Mouse (Mus musculus) liver (tissue): Measurements from ENCODE around the gene Rassf2.

Experiments used
- DNase-seq: peaks from one replicate; pipeline ENCODE4 v3.0.0-alpha.2; 2020; ENCODE audit warnings: mixed read lengths

Gene Rassf2

DNA sequence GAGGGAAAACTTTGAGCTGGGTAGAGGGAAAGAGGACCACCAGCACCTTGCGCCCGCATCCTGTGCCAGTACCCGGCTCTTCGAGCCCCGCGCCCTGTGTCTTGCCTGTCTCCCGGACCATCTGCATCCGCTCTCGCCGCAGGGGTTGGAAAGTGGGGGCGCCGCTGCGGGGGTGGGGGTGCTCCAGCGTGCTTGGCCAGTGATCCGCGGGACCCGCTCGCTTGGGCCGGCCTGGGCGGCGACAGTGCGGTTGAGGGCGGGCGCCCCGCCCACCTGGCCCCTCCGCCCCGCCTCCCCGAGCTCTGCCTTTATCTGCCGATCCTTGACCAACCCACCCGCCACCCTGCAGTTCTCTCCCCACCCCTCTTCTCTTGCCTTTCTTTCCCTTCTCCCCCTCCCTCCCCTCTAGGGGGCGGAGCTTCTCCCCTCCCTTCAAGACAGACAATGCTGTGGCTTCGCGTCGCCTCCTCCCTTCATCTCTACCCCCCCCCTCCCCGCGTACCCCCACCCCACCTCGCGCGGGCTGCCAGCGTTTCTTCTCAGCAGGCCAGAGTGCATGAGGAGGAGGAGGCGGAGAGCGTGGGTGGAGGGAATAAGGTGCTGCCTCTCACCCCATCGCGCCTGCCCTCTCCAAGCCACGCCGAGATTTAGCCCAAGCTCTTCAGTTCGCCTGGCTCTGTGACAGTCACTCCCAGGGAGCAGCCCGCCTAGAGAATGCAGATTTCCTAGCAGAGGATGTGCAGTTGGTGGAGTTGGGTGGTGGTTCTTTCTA, at the start of gene Rassf2:
Gene Rassf2, minus strand, starts transcription at position 613 of the 772 bp plus-strand sequence.
- DNase-seq: peak; percentile 86

- no peak for DNase-seq
These were observed 49.1 kb upstream of the Rassf2 start for GRCm38 (mm10) chr2:132079139-132079538.

- no peak for DNase-seq
These were observed 43.0 kb upstream of the Rassf2 start for GRCm38 (mm10) chr2:132073052-132073451.

DNA sequence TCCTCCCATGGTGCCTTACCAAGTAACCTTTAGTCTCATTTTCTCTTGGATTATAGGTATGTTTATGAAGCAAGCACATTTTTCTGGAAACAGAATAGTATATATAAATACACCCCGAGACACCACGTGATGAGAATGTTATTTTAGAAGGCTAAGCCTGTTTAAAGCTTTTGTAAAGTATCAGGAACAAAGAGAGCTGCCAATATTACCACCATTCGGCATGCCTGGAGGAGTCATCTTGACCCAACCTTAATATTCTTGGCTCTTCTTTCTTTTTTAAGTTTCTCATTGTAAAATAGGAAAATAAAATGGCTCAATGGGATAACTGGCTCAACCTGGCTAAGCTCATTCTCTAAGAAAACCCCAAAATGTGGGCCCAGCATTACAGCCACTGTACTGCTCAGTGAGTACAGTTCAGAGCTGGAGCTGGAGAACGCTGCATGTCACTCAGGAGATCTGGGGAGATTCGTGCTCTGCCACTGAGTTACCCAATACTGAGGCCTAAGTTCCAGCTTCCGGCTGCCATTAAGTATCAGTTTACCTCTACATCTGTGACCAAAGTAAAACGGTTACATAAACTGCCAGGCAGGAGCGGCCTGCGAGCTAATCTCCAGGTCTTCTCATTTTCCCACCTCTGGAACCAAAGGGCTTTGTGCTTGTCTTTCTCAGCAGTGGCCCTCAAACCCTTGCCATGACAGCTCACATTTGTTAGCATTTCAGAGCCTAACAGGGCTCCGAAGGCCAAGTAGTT, 40.1 kb upstream of the Rassf2 start:
- no peak for DNase-seq

- DNase-seq: no peak
These were observed 34.2 kb upstream of the Rassf2 start for GRCm38 (mm10) chr2:132064185-132064831.

DNA sequence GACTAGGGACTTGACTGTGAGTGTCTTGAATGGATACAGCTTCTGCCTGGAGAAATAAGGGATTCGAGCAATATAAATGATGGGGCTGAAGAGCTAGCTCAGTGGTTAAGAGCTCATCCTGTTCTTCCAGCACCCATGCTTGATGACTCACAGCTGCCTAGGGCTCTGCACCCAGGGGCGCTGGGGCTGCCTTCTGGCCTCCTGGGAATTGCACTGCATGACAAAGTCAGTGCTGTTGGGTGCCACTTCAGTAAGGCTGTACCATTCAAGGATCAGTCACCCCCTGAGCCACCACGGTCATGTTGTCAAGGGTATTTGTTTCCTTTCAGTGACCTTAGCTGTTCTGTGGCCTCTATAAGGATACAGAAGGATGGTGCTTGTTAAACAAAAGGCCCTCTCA, 33.7 kb upstream of the Rassf2 start:
- no peak for DNase-seq

DNA sequence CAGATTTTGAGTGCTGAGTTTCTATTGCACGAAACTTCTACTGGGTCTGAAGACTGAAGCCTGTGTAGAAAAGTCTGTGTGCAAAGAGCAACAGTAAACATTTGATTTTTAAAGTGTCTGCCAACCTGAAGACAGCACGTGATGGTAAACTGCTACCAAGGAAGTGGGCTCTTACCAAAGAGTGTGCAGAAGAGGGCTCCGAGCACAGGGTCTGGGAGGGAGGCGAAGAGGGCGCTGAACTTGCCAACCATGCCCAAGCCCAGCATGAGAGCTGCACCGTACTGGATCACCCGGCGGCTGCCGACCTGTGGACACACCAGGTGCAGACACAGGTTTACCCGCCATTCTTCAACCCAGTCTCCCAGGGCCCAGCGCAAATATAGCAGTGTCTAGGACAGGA, 31.8 kb upstream of the Rassf2 start:
- no peak for DNase-seq

DNA sequence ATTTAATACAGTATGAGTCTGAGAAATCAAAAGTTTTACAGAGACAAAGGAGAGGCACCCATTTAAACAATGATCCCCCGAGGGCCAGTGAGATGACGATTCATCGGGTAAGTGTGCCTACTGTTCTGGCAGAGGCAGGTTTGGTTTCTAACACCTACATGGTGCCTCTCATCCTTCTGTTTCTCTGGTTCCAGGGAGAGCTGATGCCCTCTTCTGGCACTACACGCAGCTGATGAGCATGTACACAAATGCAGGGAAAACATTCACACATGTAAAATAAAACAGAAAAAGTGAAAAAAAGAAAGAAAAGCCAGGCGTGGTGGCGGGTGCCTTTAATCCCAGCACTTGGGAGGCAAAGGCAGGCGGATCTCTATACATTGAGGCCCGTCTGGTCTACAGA, 29.9 kb upstream of the Rassf2 start:
- no peak for DNase-seq

DNA sequence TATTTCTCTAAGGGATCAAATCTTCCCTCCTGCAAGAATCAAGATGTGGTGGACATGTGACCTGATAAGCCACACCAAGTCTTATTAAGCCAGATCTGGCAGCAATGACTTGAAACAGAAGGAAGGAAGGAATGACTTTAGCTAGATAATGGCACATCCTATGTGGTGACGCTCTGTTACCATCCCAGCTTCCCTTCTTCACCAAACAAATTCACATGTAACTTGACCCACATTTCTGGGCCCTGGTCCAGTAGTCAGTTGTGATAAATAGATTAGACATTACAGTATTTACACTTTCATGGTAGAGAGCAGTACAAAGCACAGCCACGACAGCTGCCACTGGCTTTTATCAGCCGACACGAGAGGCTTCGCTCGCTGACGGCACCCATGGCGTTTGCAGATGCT, 25.3 kb upstream of the Rassf2 start:
- no peak for DNase-seq

GRCm38 (mm10) chr2:132053824-132054223, 23.8 kb upstream of the Rassf2 start:
- DNase-seq: no peak

DNA sequence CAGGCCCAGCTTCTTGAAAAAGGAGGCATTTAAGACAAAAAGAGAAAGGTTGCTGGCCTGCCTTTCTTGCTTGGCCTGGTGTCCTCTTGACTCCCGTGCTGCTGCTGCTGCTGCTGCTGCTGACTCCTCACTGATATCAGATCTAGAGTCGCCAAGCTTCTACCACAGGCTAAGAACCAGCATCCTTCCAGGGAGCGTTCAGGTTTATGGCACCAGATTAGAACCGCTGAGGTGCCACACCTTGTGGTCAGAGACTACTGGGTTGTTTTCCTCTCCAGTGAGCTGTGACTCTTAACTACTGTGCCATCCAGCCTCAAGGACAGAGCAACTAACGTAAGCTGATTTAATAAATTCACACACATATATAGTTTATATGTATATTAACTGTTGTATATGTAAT, 21.7 kb upstream of the Rassf2 start:
- DNase-seq: peak; percentile 15

- DNase-seq: no peak
These were observed 19.9 kb upstream of the Rassf2 start for GRCm38 (mm10) chr2:132049921-132050320.

GRCm38 (mm10) chr2:132049491-132049890, 19.4 kb upstream of the Rassf2 start:
- DNase-seq: no peak

GRCm38 (mm10) chr2:132048143-132048772, 18.2 kb upstream of the Rassf2 start:
- DNase-seq: no peak

DNA sequence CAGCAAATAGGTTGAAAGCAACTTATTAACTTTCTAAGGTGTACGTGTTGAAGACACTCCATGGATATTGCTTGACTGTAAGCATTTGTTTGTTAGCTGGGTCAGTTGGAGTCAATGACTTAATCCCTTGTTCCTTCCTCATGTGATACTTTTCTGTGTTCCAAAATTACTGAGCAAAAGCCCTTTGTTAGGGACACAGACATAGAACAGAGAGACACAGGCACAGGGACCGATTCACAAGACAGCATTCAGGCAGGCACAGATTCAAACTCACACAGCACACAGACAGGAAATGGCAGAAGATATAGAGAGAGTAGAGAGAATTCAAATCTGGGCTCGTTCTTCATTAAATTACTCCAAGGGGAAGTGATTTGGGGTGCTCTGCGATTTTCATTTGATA, 17.3 kb upstream of the Rassf2 start:
- DNase-seq: no peak

GRCm38 (mm10) chr2:132046659-132047058, 16.6 kb upstream of the Rassf2 start:
- DNase-seq: no peak

GRCm38 (mm10) chr2:132044320-132045274, 14.5 kb upstream of the Rassf2 start:
- no peak for DNase-seq

DNA sequence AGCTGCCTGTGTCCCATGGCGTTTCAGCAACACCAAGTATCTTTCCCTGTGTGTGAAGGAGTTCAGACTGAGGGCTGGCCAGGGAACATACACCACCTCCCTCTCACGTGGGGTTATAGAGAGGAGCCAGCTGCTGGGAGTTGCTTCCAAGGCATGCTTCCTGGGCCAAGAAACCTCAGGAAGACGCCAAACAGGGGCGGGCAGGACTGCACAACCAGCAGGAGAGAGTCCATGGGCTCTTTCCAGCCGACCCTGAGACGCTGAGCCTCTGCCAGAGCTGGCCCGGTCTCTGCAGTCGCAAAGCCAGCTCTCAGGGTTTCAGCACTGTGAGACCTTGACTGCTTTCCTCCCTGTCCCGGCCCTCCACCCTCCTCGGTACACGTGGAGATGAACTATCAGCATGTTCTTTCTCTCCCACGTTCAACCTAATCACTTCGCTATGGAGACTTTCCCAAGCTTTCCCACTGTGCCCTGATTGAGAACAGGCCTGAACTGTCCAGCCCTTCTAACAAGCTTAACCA, 13.1 kb upstream of the Rassf2 start:
- DNase-seq: peak; percentile 13

- DNase-seq: no peak
These were observed 9.8 kb upstream of the Rassf2 start for GRCm38 (mm10) chr2:132039894-132040293.

- DNase-seq: no peak
These were observed 6.3 kb upstream of the Rassf2 start for GRCm38 (mm10) chr2:132036326-132036725.

DNA sequence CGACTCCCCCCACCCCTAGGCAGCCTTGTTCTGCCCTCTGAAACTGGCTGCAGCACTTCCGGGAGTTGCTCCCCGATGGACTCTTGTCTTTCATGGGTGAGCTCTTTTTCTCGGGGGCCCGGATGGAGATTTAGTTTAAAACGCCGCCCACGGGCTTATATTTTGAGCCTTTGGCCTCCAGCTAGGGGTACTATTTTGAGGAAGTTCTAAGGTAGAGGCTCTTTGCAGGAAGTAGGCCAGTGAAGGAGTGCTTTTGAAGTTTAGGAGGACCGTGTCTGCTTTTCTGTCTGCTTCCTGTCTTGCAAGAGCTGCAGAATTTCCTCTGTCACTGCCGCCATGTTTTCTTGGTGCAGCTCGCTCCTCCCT, 5.4 kb upstream of the Rassf2 start:
- no peak for DNase-seq
